Mouse (Mus musculus) intestine, postnatal 0 days (tissue): Measurements from ENCODE around the gene Phf24. TPM values are rescaled to one million over a fixed set of nuclear protein-coding genes. Genes with fewer than 3 reads are reported as not detected.
A peak's percentile ranks its signal among the peaks of the same experiment; 100 is the strongest.

Experiments used
- ATAC-seq: fragments of 200-750 bp; cut with Nextera tagmentation; 2 replicates; pipeline ENCODE4 v1.8.0; 2017; ENCODE audit warnings: mild to moderate bottlenecking, moderate TSS enrichment, moderate library complexity
- H3K27ac ChIP-seq: fragments of 300-500 bp; sonication (generic); 2 replicates; pipeline ENCODE4 v1.5.1; 2014; ENCODE audit warnings: mild to moderate bottlenecking, low read depth, low read length, moderate library complexity
- H3K27me3 ChIP-seq: fragments of 300-500 bp; sonication (generic); replicated peaks from 2 replicates; pipeline ENCODE4 v1.6.1; 2014; ENCODE audit warnings: low read length, mixed read lengths; ENCODE audit not compliant: control insufficient read depth, insufficient read depth
- H3K36me3 ChIP-seq: fragments of 300-500 bp; sonication (generic); 2 replicates; pipeline ENCODE4 v1.6.1; 2014; ENCODE audit warnings: mild to moderate bottlenecking, moderate library complexity; ENCODE audit not compliant: control insufficient read depth, insufficient read depth
- H3K4me1 ChIP-seq: fragments of 300-500 bp; sonication (generic); replicated peaks from 2 replicates; pipeline ENCODE4 v1.6.1; 2014; ENCODE audit warnings: antibody characterized with exemption, low read length, mixed read lengths; ENCODE audit not compliant: control insufficient read depth, insufficient read depth
- H3K4me2 ChIP-seq: fragments of 300-500 bp; sonication (generic); replicated peaks from 2 replicates; pipeline ENCODE4 v1.6.1; 2014; ENCODE audit warnings: low read depth, mild to moderate bottlenecking, moderate library complexity
- H3K4me3 ChIP-seq: fragments of 300-500 bp; sonication (generic); 2 replicates; pipeline ENCODE4 v1.5.1; 2014; ENCODE audit warnings: low read depth, low read length
- H3K9ac ChIP-seq: fragments of 300-500 bp; sonication (generic); 2 replicates; pipeline ENCODE4 v1.6.1; 2014; ENCODE audit warnings: mild to moderate bottlenecking, low read depth, low read length
- H3K9me3 ChIP-seq: fragments of 300-500 bp; sonication (generic); 2 replicates; pipeline ENCODE4 v1.6.1; 2016; ENCODE audit warnings: mixed run types; ENCODE audit not compliant: control insufficient read depth
- CTCF ChIP-seq: sonication (generic); IDR thresholded peaks from 2 replicates; pipeline ENCODE4 v1.5.1; 2016; ENCODE audit warnings: low read depth, mild to moderate bottlenecking, control low read depth, antibody characterized with exemption, moderate library complexity
- WGBS: fragments of 180-500 bp; shearing (Covaris S2); extraction: QIAGEN DNeasy Blood & Tissue Kit; methylation state at CpG from one replicate; pipeline ENCODE4 v1.1.7; 2014; 5-methylcytosine and 5-hydroxymethylcytosine counted together
- polyA plus RNA-seq: library from polyadenylated mRNA; unstranded; fragments of >200 nt; fragmentation: Nextera tagmentation; extraction: Ambion mirVana; gene quantifications from 2 replicates; pipeline ENCODE4 v1.2.1, GENCODE M21; 2015

The Phf24 gene
- polyA plus RNA-seq, 1 experiment from 2014 or later: 1.0 TPM

GRCm38 (mm10) chr4:42954297-42954696, 37.8 kb downstream of the Phf24 start:
- Histone ChIP-seq H3K4me3 (no peak overlapping the region), H3K27me3 (no peaks in the 10 kb centered on the region), H3K36me3 (peaks cover 21% of the 10 kb centered on the region), H3K9ac (no peak overlapping the region; the same call in 1 of the 2 replicates), H3K9me3 (no peaks in the 10 kb centered on the region), H3K27ac (no peak overlapping the region; the same call in 1 of the 2 replicates), H3K4me2 (no peak overlapping the region), H3K4me1 (peaks cover 6% of the 10 kb centered on the region; the same call in 1 of the 2 replicates)
- WGBS: 15% methylated on average over 10 of the region's 10 CpGs
- peak; percentile 94 for TF ChIP-seq CTCF
- no peak for ATAC-seq

DNA sequence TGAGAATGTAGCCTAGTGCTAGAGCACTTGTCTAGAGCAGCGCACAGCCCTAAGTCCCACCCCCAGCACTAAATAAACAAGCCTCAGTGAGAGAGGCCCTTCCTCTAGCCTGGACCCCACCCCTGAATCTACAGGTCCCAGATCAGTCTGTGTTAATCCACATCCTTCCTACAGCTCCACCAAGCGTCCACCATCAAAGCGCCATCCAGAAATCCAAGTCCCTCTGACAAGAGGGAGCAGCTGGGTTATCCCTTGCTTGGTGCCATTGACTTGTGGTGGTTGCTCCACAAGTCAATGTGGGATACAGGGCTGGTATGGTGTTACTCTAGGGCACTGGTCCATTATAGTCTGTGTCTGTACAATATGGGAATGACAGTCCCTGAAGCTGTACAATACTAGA, 38.7 kb downstream of the Phf24 start:
- Histone ChIP-seq H3K4me1 (0 out of 2 replicates have a peak, but pooled peaks cover 5% of the 10 kb centered on the region), H3K4me2 (no peak overlapping the region), H3K4me3 (no peak overlapping the region), H3K36me3 (peaks cover 21% of the 10 kb centered on the region), H3K9me3 (no peaks in the 10 kb centered on the region), H3K27me3 (no peaks in the 10 kb centered on the region), H3K27ac (no peak overlapping the region), H3K9ac (no peak overlapping the region)
- TF ChIP-seq CTCF: no peak
- 89% methylated on average over 3 of the region's 3 CpGs for WGBS
- no peak for ATAC-seq

DNA sequence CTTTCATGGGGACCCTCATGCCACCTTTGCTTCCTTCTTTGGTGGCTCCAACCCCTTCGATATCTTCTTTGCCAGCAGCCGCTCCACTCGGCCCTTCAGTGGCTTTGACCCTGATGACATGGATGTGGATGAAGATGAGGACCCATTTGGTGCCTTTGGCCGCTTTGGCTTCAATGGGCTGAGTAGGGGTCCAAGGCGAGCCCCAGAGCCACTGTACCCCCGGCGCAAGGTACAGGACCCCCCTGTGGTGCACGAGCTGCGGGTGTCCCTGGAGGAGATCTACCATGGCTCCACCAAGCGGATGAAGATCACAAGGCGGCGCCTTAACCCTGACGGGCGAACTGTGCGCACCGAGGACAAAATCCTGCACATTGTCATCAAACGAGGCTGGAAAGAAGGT, 40.1 kb downstream of the Phf24 start:
- WGBS: 95% methylated on average over 17 of the region's 17 CpGs
- Histone ChIP-seq H3K4me1 (0 out of 2 replicates have a peak, but pooled peaks cover under 1% of the 10 kb centered on the region), H3K9me3 (no peaks in the 10 kb centered on the region), H3K27me3 (no peaks in the 10 kb centered on the region), H3K9ac (no peak overlapping the region), H3K4me2 (no peak overlapping the region), H3K4me3 (no peak overlapping the region), H3K27ac (no peak overlapping the region), H3K36me3 (peaks cover 21% of the 10 kb centered on the region)
- no peak for ATAC-seq
- no peak for TF ChIP-seq CTCF

GRCm38 (mm10) chr4:42957306-42957705, 40.8 kb downstream of the Phf24 start:
- H3K27me3 ChIP-seq: no peaks in the 10 kb centered on the region
- no peak for TF ChIP-seq CTCF
- no peaks in the 10 kb centered on the region for H3K9me3 ChIP-seq
- H3K4me2 ChIP-seq: no peak overlapping the region
- 63% methylated on average over 11 of the region's 11 CpGs for WGBS
- no peak for ATAC-seq
- peaks cover 21% of the 10 kb centered on the region for H3K36me3 ChIP-seq
- H3K4me1 ChIP-seq: no peaks in the 10 kb centered on the region
- H3K4me3 ChIP-seq: no peak overlapping the region
- no peak overlapping the region for H3K9ac ChIP-seq
- H3K27ac ChIP-seq: no peak overlapping the region

- TF ChIP-seq CTCF: no peak
- ATAC-seq: no peak
- Histone ChIP-seq H3K9me3 (no peaks in the 10 kb centered on the region), H3K27me3 (no peaks in the 10 kb centered on the region), H3K27ac (no peak overlapping the region), H3K36me3 (peaks cover 21% of the 10 kb centered on the region), H3K4me3 (no peak overlapping the region), H3K4me1 (no peaks in the 10 kb centered on the region), H3K9ac (no peak overlapping the region), H3K4me2 (no peak overlapping the region)
- 89% methylated on average over 8 of the region's 8 CpGs for WGBS
Measured at GRCm38 (mm10) chr4:42957979-42958378, 41.5 kb downstream of the Phf24 start.

DNA sequence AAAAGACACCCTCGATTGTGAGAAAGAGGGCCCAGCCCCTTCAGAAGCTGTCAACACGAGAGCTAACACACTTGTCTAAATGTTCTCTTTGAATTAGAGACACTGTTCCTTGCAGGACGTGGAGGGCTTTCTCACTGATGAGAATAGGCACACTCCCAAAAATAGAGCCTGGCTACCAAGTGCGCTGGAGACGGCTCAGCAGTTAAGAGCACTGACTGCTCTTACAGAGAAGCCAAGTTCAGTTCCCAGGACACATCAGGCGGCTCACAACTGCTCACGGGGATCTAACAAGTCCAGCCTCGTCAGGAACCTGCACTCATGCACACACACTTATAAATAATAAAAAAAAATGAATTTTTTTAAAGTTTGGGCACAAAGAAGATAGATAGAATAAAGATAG, 42.5 kb downstream of the Phf24 start:
- WGBS: 73% methylated on average over 8 of the region's 8 CpGs

GRCm38 (mm10) chr4:42959382-42959781, 42.9 kb downstream of the Phf24 start:
- H3K9me3 ChIP-seq: no peaks in the 10 kb centered on the region
- ATAC-seq: no peak
- TF ChIP-seq CTCF: no peak
- H3K9ac ChIP-seq: no peak overlapping the region
- H3K4me1 ChIP-seq: no peaks in the 10 kb centered on the region
- 0 out of 2 replicates have a peak, but pooled peaks cover 3% of the 10 kb centered on the region for H3K27me3 ChIP-seq
- H3K4me2 ChIP-seq: no peak overlapping the region
- WGBS: 64% methylated on average over 4 of the region's 4 CpGs
- H3K4me3 ChIP-seq: no peak overlapping the region
- H3K27ac ChIP-seq: no peak overlapping the region
- H3K36me3 ChIP-seq: peaks cover 21% of the 10 kb centered on the region

More for the DNA sequence above, 42.5 kb downstream of the Phf24 start:
- Histone ChIP-seq H3K9ac (no peak overlapping the region), H3K9me3 (no peaks in the 10 kb centered on the region), H3K27me3 (0 out of 2 replicates have a peak, but pooled peaks cover 2% of the 10 kb centered on the region), H3K27ac (no peak overlapping the region), H3K4me1 (no peaks in the 10 kb centered on the region), H3K4me2 (no peak overlapping the region), H3K36me3 (peaks cover 21% of the 10 kb centered on the region), H3K4me3 (no peak overlapping the region)
- no peak for ATAC-seq
- TF ChIP-seq CTCF: no peak
